Mouse (Mus musculus) CH12F3 (cell line): Measurements from ENCODE around the gene Vav2.

Experiments used
- in situ Hi-C: fragments of 300-500 bp; cut with MboI; formaldehyde crosslinking; loops from 2 replicates; pipeline ENCODE4 v1.14.3; 2020; ENCODE audit warnings: low sequenced_read_pairs

Gene Vav2

GRCm38 (mm10) chr2:27326357-27326756, 100.5 kb downstream of the Vav2 start:
- in situ Hi-C loops = no loop called here

- in situ Hi-C loops = no loop called here
Measured at GRCm38 (mm10) chr2:27324690-27325089, 102.1 kb downstream of the Vav2 start.

- in situ Hi-C loops = no loop called here
Measured at GRCm38 (mm10) chr2:27321431-27321875, 105.4 kb downstream of the Vav2 start.

GRCm38 (mm10) chr2:27320820-27321219, 106.0 kb downstream of the Vav2 start:
- in situ Hi-C loops = no loop called here

GRCm38 (mm10) chr2:27318606-27319005, 108.2 kb downstream of the Vav2 start:
- in situ Hi-C loops = no loop called here

- in situ Hi-C loops = no loop called here
Measured at GRCm38 (mm10) chr2:27318197-27318596, 108.6 kb downstream of the Vav2 start.

GRCm38 (mm10) chr2:27316167-27316566, 110.7 kb downstream of the Vav2 start:
- in situ Hi-C loops = no loop called here

GRCm38 (mm10) chr2:27314269-27314668, 112.6 kb downstream of the Vav2 start:
- in situ Hi-C loops = no loop called here

- in situ Hi-C loops = no loop called here
Measured at GRCm38 (mm10) chr2:27312500-27312899, 114.3 kb downstream of the Vav2 start.

GRCm38 (mm10) chr2:27311606-27312005, 115.2 kb downstream of the Vav2 start:
- in situ Hi-C loops = no loop called here

- in situ Hi-C loops = no loop called here
Measured at GRCm38 (mm10) chr2:27310908-27311307, 115.9 kb downstream of the Vav2 start.

GRCm38 (mm10) chr2:27310221-27310620, 116.6 kb downstream of the Vav2 start:
- in situ Hi-C loops = no loop called here

GRCm38 (mm10) chr2:27306628-27307027, 120.2 kb downstream of the Vav2 start:
- in situ Hi-C loops = no loop called here

GRCm38 (mm10) chr2:27304741-27305140, 122.1 kb downstream of the Vav2 start:
- in situ Hi-C loops = no loop called here

- in situ Hi-C loops = no loop called here
Measured at GRCm38 (mm10) chr2:27304074-27304473, 122.8 kb downstream of the Vav2 start.

- in situ Hi-C loops = no loop called here
Measured at GRCm38 (mm10) chr2:27301444-27302111, 125.3 kb downstream of the Vav2 start.

GRCm38 (mm10) chr2:27300725-27301443, 125.9 kb downstream of the Vav2 start:
- in situ Hi-C loops = no loop called here

GRCm38 (mm10) chr2:27296656-27297406, 130.0 kb downstream of the Vav2 start:
- in situ Hi-C loops = loop anchor here (25.0 kb wide), 1 partner anchor 465 kb away; no protein-coding TSS in a partner anchor

- in situ Hi-C loops = loop anchor here (25.0 kb wide), 1 partner anchor 468 kb away; no protein-coding TSS in a partner anchor
Measured at GRCm38 (mm10) chr2:27294777-27295176, 132.1 kb downstream of the Vav2 start.

GRCm38 (mm10) chr2:27289019-27289418, 137.8 kb downstream of the Vav2 start:
- in situ Hi-C loops = loop anchor here (5.0 to 25.0 kb wide), 2 partner anchors 133 to 473 kb away; no protein-coding TSS in a partner anchor

- in situ Hi-C loops = loop anchor here (5.0 to 25.0 kb wide), 2 partner anchors 135 to 475 kb away; no protein-coding TSS in a partner anchor
Measured at GRCm38 (mm10) chr2:27286971-27287710, 139.7 kb downstream of the Vav2 start.
